Mouse (Mus musculus): ENCODE data around the gene Gm14190.
"Not testable (repeated sequence)": the region's sequence is repeated elsewhere in the genome, so short reads cannot be mapped to it uniquely, and the experiment has no call there.

Gm14190 gene

GRCm38 (mm10) chr11:99690463-99690862 is at the start of gene Gm14190:
Gene Gm14190 (minus strand): TSS chr11:99690740.
- no peak for DNase-seq (ENCODE audit: low spot score)

GRCm38 (mm10) chr11:99734190-99734589 is 43.6 kb upstream of the Gm14190 start, which contains the start of gene Gm14180:
Gene Gm14180 (minus strand): TSS chr11:99734290.
- no peak for DNase-seq (ENCODE audit: low spot score)

GRCm38 (mm10) chr11:99724061-99724460 is 33.5 kb upstream of the Gm14190 start:
- no peak for DNase-seq (ENCODE audit: low spot score)

- DNase-seq (ENCODE audit: low spot score): no peak
Observed at GRCm38 (mm10) chr11:99718759-99719158, 28.2 kb upstream of the Gm14190 start.

- not testable (repeated sequence) for DNase-seq (ENCODE audit: low spot score)
Observed at GRCm38 (mm10) chr11:99685235-99685634, 5.3 kb downstream of the Gm14190 start.

GRCm38 (mm10) chr11:99683481-99683880 is 7.1 kb downstream of the Gm14190 start:
- no peak for DNase-seq (ENCODE audit: low spot score)

- DNase-seq (ENCODE audit: low spot score): no peak
Observed at GRCm38 (mm10) chr11:99665860-99666259, 24.7 kb downstream of the Gm14190 start, which contains the start of gene Krtap4-6. Gene Krtap4-6 (minus strand): TSS chr11:99665960.

- no peak for DNase-seq (ENCODE audit: low spot score)
Observed at GRCm38 (mm10) chr11:99662802-99663201, 27.7 kb downstream of the Gm14190 start.

GRCm38 (mm10) chr11:99659256-99659655 is 31.3 kb downstream of the Gm14190 start:
- DNase-seq (ENCODE audit: low spot score): no peak

- DNase-seq (ENCODE audit: low spot score): not testable (repeated sequence)
Observed at GRCm38 (mm10) chr11:99658467-99659010, 32.0 kb downstream of the Gm14190 start, which contains the start of gene Gm11563. Gene Gm11563 (minus strand): TSS chr11:99658960.

GRCm38 (mm10) chr11:99657051-99657450 is 33.5 kb downstream of the Gm14190 start:
- no peak for DNase-seq (ENCODE audit: low spot score)

GRCm38 (mm10) chr11:99650136-99650535 is 40.4 kb downstream of the Gm14190 start, which contains the start of gene Gm11555:
Gene Gm11555 (minus strand): TSS chr11:99650236.
- no peak for DNase-seq (ENCODE audit: low spot score)

GRCm38 (mm10) chr11:99646444-99646843 is 44.1 kb downstream of the Gm14190 start:
- DNase-seq (ENCODE audit: low spot score): no peak

GRCm38 (mm10) chr11:99644351-99644750 is 46.2 kb downstream of the Gm14190 start:
- DNase-seq (ENCODE audit: low spot score): no peak

- not testable (repeated sequence) for DNase-seq (ENCODE audit: low spot score)
Observed at GRCm38 (mm10) chr11:99643635-99644139, 46.9 kb downstream of the Gm14190 start, which contains the start of gene Krtap4-7. Gene Krtap4-7 (minus strand): TSS chr11:99644089.

- no peak for DNase-seq (ENCODE audit: low spot score)
Observed at GRCm38 (mm10) chr11:99640926-99641325, 49.6 kb downstream of the Gm14190 start.

All from testis, postnatal 14 days (tissue).